Mouse (Mus musculus) lung, postnatal 36 days (tissue): ENCODE data around the gene Rab5b.
"Not testable (repeated sequence)": the region's sequence is repeated elsewhere in the genome, so short reads cannot be mapped to it uniquely, and the experiment has no call there.

ENCODE experiments used
- DNase-seq: peaks from one replicate; pipeline ENCODE4 v3.0.0; 2022; ENCODE audit warnings: mixed read lengths

The Rab5b gene

DNA sequence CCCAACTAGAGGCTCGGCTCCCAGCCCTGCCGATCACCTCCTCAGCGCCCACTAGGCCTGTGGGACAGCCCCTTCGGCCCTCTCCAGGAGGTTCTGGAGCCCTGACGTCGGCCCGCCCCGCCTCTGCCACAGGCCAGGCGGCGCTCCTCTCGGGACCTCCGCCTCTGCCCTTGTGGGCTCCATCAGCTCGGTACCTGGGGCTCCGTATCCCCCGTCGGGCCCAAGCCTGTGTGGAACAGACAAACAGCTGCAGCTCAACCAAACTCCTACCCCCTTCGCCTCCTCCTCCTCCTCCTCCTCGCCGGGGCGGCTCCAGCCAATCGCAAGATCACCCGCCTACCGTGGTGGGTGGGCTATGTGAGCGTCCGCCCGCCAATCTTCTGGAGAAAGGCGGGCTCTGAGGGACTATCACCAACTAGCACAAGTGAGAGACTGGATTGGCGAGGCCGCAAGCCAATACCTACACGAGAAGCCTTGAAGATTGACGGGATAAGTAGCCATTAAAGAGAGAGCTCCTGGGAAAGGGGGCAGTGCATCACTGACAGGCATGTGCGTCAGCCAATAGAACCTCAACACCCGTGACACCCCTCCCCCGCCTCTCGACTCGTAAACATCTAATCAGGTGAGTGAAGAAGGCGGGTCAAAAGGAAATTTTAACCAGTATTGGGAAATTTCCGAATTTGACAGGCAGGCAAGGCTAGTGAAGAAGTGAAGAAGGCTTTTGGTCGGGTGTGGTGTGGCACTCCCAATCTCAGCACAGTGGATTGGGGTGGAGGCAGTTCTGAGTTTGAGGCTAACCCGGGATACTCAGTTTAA is at the start of gene Rab5b:
TSS of gene Rab5b (minus strand) at position 273 of the 816 bp plus-strand sequence.
- peak; percentile 99 for DNase-seq

DNA sequence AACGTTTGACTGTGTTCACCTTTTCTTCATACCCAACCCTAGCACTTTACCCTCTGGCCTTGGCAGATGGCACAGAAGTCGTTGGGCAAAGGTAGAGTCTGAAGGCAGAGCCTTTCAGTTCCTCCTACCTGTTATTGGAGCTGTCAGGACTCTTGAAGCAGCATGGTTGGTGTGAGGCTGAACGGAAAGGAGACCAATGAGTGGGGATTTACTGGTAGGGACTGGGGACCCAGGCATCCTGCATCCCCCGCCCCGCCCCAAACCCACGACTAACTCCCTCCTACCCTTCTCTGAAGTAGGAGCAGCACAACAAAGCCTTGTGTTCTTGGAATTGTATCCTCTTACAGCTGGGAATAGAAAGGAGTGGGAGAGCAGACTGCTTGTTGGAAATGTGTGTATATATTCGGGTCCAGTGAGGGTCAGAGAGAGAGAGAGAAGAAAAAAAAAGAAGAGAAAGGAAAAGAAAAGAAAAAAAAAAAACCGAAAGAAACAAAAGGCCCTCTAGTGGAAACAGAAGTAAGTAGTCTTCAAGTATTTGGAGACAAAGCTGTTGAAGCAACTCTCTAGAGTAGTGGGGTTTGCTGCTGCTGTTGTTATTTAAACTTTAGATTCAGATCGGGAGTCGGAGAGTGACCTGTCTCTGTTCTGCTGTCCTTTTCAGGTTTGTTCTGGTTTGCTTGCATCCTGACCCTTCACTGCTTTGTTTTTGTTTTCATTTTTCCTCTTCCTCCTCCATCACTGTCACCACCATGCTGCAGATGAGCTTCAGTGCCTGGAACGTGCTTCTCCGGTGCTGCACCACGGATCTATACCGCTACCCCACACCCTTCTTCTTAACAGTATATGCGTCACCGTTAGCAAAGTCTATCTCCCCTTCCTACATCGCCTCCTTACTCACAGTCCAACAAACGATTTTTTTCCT is 48.9 kb upstream of the Rab5b start, which contains the start of gene Dgka:
TSS of gene Dgka (minus strand) at position 176 of the 922 bp plus-strand sequence.
- DNase-seq, result peak; percentile 44

DNA sequence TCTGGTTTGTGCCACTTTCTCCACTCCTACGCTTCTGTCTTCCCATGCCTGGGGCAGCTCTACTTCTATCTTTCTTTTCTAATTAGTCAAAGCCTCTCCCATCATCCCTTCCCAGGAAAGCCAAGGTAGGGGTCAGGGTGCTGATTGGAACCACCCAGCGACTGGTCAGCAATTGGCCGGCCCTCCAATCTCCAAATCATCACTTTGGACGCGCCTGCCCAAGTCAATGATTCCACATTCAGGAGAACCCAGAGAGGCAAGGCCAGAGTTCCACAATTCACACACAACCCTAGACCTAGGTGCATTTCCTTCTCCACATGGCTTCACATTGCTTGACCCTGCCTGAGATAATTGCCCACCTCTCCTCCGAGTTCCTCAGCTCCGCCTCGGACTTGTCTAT is 48.1 kb upstream of the Rab5b start:
- no peak for DNase-seq

DNA sequence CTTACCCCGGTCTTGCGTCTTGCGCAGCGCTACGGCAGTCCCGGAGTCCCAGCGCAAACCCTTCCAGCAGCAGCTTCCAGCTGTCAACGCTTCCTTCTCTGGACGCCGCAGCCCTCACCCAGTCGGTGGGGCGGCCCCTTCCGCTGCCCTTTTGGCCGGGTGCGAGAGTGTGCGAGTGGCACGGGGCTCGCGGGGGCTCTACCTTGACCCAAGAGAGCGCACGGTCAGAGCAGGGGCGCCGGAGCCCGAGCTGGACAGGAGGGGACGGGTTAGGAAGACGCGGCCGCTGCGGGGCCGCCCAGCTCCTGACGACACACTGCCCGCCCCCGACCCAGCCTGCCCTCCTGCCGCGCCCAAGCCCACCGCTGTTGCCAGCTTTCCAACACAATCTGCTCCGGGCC is 47.7 kb upstream of the Rab5b start:
- peak; percentile 67 for DNase-seq

DNA sequence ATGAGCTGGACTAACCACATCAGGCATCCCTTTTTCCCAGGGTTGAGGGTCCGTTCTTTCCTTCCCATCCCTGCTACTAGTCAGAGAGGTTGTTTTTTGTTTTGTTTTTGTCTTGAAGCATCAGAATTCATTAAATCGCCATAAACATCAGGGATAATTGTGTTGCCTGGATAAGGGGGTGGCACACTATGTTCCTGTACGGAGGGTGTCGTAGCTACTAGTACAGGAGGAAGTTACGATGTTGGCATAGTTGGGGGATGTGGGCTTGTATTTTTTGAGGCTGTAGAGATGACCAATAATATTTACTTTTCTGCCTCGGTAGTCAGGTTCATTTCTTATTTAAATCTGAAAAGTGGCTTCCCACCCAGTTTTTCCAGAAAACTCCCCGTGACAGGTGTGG is 47.2 kb upstream of the Rab5b start:
- peak; percentile 56 for DNase-seq

DNA sequence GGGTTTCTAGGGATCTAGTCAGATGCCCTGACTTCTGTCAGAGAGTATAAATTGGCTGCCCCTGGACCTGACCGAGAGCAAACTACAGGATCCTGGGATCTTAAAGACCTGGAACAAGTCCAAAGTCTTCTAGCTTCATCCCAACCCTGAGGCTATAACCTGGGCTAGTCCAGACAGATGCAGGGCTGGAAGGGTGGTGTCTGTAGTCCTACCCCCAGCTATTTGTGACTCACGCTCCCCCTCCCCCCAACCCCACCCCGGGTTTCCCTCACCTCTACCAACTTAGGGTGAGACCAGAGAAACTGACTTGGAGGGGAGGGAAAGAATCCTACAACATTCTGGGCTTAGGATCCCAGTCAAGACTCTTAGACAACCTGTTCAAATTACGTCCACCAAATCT is 46.6 kb upstream of the Rab5b start:
- DNase-seq, result no peak

DNA sequence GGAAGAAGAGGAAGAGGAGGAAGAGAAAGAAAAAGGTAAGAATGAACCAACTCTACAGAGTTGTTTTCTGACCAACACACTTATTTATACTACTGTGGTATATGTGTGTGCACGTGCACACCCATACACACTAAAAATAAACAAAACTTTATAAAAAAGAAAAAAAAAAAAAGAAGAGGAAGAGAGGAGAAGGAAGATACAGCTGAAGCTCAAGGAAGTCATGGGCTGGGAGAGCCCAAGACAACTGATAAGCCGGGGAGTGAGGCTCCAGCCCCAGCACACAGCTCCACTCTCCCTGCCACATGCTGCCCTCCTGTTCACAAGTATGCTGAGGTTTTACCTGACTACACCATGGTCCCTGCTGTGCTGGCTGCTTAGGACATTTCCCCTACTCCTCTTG is 44.2 kb upstream of the Rab5b start:
- DNase-seq, result no peak

DNA sequence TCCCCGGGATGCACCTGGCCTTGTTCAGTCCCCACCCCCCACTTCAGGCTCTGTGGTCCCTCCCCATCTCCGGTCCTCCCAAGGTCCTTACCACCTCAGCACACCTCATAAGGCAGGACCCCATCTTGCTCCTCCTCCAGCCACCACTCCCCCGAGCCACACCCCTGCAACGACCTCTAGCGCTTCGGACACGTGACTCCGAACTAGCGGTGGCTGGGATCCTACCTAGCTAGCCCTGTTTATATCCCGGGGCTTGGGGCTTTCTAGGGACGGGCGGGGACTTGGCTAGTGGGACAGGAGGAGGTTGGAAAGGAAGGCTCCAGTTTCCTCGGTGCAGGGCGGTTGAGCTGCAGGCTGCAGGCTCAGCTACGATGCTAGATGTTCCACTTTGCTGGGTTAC is 41.4 kb upstream of the Rab5b start:
- DNase-seq, result peak; percentile 31

DNA sequence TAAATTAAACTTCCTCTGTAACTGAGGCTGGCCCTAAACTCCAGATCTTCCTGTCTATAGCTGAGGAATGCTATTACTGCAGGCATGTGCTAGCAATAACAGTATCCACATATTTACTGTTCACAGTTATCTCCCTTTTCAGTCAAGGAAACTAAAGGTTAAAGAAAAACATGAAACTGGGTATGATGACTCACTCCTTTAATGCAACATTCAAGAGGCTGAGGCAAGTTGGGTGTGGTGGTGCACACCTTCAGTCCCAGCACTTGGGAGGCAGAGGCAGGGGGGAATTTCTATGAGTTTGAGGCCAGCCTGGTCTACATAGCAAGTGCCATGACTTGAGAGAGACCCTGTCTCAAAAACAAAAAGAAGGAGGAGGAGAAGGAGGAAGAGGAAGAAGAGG is 35.9 kb upstream of the Rab5b start:
- no peak for DNase-seq

DNA sequence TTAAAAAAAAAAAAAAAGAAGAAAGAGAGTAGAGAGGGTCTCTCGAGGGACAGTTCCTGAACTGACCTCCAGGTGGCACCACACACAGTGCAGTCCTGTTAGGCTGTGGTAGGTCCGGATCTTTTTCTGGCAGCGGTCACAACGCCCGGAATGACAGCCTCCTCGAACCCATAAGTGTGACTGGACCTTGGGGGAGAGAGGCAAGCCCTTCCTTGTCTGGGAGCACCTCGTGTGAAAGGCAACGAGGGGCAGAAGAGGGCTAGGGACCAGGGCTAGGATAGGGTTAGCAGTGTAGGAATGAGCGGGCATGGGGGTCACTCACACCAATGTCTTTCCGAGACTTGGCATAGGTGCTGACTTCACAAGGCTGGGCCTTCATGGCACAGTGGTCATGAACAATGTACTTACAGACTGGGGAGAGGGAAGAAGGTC is 35.0 kb upstream of the Rab5b start:
- peak; percentile 88 for DNase-seq

DNA sequence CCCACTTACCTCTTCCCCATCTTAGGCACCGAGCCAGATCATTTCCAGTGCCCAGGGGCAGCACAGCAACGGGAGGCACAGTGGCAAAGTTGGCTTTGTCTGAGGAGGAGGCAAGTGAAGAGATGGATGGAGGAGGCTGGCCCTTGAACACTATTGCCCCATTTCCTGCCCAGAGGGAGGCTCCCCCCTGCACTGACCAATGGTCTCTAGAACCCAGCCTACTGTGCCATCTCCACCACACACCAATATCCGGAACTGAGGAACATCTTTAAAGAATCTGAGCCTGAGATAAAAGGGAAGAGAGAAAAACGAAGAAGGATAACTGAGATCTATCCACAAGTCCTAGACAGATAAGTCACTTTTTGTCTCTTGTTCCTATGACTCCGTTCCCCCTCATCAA is 32.0 kb upstream of the Rab5b start:
- DNase-seq, result no peak

DNA sequence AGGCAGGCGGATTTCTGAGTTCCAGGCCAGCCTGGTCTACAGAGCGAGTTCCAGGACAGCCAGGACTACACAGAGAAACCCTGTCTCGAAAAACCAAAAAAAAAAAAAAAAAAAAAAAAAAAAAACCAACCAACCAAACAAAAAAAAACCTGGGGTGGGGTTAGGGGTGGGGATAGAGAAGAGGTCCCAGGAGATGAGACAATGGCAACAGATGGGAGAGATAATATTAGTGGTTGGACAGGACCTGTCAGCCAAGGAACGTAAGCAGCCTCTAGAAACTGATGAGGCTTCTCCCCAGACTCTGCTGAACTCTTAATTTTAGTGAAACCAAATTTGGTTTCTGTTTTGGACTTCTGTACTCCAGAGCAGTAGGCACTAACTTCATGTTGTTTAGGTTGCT is 29.4 kb upstream of the Rab5b start:
- not testable (repeated sequence) for DNase-seq

DNA sequence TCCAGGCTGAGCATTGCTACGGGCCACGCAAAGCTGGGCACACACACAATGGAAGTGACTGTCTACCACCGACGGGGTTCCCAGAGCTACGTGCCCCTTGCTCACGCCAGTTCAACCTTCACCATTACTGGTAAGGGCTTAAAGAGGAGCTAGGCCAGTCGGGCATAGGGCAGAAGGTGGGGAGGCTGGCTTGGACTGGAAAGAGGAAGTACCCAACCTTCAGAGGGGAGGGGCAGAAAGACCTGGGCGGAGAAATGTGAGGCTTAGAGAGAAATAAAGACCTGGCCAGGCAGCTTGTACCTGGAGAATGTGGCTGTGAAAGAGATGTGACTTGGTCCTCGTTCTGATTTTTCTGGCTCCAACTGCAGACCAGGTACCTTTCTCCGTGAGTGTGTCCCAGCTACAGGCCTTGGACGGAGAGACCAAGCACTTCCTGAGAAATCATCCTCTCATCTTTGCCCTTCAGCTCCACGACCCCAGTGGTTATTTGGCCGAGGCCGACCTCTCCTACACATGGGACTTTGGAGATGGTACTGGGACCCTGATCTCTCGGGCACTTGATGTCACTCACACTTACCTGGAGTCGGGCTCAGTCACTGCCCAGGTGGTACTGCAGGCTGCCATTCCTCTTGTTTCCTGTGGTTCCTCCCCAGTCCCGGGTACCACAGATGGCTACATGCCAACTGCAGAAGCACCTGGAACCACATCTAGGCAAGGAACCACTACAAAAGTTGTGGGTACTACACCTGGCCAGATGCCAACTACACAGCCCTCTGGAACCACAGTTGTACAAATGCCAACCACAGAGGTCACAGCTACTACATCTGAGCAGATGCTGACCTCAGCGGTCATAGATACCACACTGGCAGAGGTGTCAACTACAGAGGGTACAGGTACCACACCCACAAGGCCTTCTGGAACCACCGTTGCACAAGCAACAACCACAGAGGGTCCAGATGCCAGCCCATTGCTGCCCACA is 19.8 kb upstream of the Rab5b start:
- peak; percentile 66 for DNase-seq

DNA sequence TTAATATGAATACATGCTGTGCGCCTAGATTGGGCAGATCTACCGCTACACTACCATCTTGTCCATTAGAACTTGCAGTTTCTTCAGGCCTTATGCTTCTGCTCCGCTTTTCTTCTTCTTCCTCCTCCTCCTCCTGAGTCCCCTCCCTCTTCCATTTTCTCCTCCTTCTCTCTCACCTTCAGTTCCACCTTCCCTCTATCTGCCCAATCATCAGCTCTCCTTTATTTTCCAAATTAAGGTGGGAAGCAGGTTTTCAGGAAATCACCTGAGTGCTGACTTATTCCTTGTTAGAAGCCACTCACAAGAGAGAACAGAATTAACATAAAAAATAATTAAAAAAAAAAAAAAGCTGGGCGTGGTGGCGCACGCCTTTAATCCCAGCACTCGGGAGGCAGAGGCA is 15.3 kb upstream of the Rab5b start:
- DNase-seq, result not testable (repeated sequence)

DNA sequence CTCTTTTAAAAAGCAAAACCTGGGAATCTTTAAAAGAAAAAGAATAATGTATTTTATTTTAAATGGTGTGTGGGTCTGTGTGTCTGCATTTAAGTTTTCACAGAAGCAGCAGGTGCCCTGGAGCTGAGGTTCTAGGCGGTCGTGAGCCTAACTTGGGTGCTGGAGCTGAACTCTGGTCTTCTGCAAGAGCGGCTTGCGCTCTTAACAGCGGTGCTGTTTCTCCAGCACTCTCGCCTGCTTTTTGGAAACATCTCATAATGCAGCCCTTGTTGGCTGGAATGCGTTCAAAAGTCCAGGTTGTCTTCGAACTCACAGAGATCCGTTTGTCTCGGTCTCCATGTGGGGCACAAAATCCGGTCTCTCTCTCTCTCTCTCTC is 9.2 kb upstream of the Rab5b start:
- DNase-seq, result no peak

DNA sequence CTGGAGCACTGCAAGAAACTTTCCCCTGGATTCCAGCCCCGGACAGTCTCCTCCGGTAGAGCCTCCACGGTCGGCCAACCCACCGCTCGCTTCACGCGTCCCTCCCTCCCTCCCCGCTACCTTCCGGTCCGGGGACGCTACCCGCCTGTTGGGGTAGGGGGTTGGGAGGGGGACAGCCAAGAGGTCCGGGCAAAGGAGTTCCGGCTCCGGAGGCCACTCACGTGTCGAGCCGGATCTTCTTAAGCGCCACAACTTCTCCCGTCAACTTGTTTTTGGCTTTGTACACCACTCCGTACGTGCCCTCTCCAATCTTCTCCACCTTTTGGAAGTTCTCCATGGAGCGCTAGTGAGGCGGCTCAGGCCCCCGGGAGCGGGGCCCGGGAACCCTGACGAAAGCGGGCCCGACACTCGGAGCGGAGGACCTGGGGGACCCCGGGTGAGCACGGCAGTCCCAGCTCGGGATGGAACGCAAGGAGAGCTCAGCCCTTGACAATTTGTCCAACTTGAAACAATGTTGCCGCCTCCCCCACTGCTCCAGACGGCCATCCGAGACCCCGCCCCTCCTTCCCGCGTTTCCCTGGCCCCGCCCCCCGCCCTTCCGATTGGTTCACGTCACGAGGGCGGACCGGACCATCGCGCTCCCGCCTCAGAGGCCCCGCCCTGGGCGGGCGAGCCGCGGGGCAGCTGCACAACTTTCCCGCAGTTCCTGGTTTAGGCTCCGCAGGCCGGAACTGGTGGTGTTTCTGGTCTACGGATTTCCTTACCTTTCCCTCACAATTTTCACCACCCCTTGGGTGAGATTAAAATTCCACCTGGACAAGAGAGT is 8.6 kb upstream of the Rab5b start, which contains the start of gene Cdk2:
TSS of gene Cdk2 (minus strand) at position 541 of the 826 bp plus-strand sequence.
- DNase-seq, result peak; percentile 96

DNA sequence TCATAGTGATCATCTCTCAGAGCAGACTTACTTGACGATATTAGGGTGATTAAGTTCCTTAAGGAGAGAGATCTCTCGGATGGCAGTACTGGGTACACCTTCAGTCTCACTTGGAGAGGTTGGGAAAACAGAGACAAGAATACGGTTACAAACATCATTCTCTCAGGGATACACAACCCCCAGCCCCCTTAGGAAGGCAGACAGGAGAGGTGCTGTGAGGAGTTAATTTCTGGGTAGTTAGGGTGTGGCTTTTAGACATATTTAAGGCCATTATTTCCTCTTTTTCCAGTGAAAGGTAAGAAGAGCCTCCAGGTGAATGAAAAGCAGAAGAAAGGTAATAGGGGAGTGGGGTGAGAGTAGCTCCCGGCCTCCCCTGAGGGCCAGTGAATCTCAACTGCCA is 7.8 kb upstream of the Rab5b start, which contains the start of gene Pmel:
TSS of gene Pmel (plus strand) at position 301 of the 400 bp plus-strand sequence.
- no peak for DNase-seq

DNA sequence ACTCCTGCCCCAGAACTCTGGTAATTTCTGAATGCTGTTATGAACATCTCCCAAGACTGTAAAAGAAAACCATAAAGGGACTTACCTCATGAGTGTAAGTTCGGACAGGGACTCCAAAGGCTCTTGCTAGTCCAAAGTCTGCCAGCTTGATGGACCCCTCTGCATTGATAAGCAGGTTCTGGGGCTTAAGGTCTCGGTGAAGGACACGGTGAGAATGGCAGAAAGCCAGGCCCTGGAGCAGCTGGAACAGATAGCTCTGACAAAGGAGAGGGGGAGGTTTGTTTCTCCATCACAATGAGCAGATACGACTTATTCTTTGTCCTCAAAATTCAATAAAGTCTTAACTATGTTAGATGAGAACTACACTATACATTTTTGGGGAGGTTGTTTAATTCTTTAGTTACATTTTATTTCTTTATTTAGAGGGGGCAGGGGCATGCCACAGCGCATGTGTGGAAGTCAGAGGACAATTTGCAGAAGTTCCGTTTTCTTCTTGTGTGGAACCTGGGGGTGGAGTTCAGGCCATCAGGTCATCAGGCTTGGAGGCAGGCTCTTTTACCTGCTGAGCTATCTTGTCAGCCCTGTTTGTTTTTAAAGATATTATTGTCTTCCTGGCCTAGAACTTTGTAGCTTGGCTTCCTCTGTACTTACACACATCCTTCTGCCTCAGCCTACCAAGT is 6.4 kb upstream of the Rab5b start:
- no peak for DNase-seq

DNA sequence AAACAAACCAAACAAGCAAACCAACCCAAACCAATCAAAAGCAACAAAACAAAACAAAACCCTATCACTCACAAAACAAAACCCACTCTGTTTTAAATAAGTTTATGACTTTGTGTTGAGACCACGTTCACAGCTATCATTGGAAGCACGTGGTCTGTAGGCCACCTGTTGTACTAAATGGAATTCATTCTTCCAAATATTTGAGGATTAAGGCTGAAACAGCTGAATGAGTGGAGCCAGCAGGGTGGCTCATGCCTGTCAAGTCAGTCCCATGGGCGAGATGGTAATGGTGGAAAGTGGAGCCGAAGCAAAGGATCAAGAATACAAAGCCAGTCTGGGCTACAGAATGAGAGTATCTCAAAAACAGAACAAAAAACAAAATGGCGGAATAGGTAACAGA is 4.6 kb upstream of the Rab5b start:
- DNase-seq, result no peak

DNA sequence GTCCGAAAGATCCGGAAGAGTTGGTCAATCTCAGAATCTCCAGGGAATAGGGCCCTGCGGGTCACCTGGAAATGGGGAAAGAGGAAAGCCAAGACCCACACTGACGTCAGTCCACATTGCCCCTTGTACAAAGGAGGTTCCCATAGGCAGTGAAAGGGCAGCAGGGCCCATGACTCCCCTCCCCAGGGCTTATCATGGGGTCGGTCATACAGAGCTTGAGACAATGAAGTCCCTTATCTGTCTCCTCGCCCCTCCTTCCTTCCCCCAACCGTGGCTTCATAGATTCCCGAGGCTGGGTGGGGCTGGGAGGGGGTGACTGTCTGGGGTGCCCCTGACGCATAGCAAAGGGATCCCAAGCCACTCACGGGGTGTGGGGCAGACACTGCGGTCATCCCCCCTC is 3.5 kb upstream of the Rab5b start:
- DNase-seq, result no peak

DNA sequence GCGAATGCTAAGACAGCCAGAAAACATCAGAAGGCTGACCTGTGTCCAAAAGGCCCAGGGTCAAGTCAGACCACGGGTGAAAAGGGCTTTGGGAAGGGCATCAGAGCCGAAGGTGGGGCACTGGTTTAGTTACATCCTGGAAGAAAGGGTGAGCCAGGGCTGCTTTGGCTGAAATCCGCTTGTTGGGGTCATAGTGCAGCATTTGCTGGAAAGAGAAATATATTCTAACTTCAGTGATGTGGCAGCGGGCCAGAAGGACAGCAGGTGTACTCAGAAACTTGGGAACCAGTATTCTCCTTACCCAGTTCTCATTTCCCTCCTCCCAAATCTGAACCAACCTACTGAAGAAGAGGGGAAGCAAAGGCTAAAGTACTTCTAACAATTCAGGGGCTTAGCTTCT is 2.9 kb upstream of the Rab5b start:
- no peak for DNase-seq
